Mouse (Mus musculus) retina, postnatal 7 days (tissue): ENCODE results near the gene Iltifb.
"Not testable (repeated sequence)": the region's sequence is repeated elsewhere in the genome, so short reads cannot be mapped to it uniquely, and the experiment has no call there.

Experiments used
- DNase-seq: peaks from one replicate; pipeline ENCODE4 v3.0.0-alpha.2; 2012; ENCODE audit warnings: low read depth, low spot score

The Iltifb gene

DNA sequence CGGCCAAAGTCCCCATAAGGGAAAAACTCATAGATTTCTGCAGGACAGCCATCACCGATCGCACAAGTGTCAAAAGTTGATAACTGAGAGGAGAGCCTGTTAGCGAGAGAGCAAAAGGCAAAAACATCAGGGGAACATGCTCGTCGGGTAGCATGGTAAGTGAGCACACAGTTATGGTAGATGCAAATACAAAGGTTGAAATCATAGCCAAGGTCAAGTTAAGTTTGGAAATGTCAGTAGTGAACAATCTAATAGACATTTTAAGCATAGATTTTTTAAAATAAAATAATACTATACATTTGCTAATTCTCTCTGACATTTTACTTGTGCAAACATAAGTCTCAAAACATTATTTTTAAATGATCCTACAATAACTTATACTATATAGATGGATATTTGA, at the start of gene Iltifb:
Gene Iltifb, minus strand, starts transcription at position 101 of the 400 bp plus-strand sequence.
- no peak for DNase-seq

DNA sequence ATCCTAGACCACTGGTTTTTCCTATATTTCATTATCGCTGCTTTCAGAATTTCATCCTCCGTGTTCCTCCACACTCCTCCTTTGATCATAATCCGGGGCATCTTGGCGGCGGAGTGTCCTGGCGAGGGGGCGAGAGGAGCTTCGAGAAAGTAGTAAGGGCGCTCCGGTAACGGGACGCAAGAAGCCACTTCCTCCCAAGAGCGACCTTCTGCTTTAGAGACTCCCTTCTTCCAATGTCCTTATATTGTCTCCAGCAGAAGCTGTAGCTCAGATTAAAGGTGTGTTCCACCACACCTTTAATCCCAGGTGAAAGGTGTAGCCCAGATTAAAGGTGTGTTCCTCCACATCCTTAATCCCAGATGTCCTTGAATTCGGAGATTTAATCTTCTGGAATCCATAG, 48.3 kb upstream of the Iltifb start, which contains the start of gene Gm9046:
Gene Gm9046, minus strand, starts transcription at position 101 of the 400 bp plus-strand sequence.
- DNase-seq, result not testable (repeated sequence)

DNA sequence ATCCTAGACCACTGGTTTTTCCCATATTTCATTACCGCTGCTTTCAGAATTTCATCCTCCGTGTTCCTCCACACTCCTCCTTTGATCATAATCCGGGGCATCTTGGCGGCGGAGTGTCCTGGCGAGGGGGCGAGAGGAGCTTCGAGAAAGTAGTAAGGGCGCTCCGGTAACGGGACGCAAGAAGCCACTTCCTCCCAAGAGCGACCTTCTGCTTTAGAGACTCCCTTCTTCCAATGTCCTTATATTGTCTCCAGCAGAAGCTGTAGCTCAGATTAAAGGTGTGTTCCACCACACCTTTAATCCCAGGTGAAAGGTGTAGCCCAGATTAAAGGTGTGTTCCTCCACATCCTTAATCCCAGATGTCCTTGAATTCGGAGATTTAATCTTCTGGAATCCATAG, 42.9 kb upstream of the Iltifb start, which contains the start of gene Gm9045:
Gene Gm9045, minus strand, starts transcription at position 101 of the 400 bp plus-strand sequence.
- not testable (repeated sequence) for DNase-seq

DNA sequence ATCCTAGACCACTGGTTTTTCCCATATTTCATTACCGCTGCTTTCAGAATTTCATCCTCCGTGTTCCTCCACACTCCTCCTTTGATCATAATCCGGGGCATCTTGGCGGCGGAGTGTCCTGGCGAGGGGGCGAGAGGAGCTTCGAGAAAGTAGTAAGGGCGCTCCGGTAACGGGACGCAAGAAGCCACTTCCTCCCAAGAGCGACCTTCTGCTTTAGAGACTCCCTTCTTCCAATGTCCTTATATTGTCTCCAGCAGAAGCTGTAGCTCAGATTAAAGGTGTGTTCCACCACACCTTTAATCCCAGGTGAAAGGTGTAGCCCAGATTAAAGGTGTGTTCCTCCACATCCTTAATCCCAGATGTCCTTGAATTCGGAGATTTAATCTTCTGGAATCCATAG, 37.5 kb upstream of the Iltifb start, which contains the start of gene Gm9044:
Gene Gm9044, minus strand, starts transcription at position 101 of the 400 bp plus-strand sequence.
- DNase-seq, result not testable (repeated sequence)

DNA sequence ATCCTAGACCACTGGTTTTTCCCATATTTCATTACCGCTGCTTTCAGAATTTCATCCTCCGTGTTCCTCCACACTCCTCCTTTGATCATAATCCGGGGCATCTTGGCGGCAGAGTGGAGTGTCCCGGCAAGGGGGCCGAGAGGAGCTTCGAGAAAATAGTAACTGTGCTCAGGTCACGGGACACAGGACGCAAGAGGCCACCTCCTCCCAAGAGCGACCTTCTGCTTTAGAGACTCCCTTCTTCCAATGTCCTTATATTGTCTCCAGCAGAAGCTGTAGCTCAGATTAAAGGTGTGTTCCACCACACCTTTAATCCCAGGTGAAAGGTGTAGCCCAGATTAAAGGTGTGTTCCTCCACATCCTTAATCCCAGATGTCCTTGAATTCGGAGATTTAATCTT, 32.0 kb upstream of the Iltifb start, which contains the start of gene Gm9040:
Gene Gm9040, minus strand, starts transcription at position 101 of the 400 bp plus-strand sequence.
- DNase-seq, result not testable (repeated sequence)

DNA sequence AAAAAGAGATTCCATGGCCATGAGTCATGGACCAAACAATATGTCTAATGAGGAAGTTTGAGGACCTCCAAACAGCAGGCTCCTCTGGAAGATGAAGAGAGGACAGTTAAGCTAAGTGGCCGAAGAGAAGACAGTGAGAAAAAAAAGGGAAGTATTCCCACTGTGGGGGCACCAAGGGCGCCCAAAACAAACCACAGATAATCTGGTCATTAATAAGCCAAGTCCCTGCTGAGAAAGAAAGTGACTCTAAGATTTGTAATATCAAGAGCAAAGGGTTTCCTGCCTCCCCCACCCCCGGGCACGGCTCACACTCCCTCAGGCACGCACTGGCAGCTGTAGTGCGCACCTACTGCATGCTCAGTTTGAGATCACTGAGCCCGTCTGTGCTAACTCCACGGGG, 24.2 kb upstream of the Iltifb start:
- DNase-seq, result no peak

DNA sequence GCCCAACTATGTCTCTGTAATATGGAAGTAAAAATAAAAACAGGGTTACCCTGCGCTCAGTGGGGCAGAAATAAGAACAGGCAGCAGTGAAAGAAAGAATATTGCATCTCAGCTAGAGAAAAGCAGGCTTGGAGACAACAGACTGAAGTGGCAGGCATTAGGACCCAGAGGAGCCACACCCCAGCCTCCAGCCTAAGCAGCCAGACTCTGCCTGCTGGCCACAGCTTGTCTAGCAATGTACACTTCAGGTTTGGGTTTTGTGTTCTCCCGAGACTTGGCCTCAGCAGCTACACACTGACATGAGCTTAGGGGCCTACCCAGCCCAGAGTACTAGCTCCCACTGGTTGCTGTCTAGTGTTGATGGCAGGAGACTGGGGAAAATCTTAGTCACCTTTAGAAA, 7.3 kb upstream of the Iltifb start:
- not testable (repeated sequence) for DNase-seq

DNA sequence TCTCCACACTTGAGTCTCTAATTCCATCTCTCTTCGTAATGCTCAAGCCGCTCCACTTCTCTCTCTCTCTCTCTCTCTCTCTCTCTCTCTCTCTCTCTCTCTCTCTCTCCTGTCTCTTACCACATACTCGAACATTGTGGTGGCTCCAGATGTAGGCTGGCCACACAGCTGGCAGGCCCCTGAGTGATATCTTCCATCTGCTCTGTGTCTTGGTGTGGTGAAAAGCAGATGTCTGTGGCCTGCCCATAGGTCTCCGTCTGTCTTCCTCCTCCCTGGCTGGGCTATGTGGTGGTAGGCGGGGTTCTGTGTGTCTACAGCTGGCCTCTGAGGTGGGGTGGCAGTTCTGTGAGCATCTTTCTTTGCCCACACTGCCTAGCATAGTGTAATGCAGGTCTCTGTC, 11.8 kb downstream of the Iltifb start:
- DNase-seq, result not testable (repeated sequence)

DNA sequence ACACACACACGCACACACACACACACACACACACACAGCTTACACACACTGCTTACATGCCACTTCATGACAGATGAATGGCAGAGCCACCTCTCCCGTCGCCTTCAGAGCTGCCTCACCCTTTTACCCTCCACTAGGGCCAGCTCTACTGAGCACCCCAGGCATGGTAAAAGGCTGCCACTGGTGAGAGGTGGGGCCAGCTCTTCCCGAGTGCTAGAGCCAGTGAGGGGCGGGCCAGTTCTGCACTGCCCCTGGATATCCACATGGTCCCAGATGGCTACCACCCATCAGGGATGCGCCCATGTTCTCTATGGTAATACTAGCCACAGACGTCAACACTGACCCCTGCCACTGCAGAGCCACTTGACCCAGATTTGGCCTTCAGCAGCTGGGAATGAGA, 12.3 kb downstream of the Iltifb start:
- not testable (repeated sequence) for DNase-seq

DNA sequence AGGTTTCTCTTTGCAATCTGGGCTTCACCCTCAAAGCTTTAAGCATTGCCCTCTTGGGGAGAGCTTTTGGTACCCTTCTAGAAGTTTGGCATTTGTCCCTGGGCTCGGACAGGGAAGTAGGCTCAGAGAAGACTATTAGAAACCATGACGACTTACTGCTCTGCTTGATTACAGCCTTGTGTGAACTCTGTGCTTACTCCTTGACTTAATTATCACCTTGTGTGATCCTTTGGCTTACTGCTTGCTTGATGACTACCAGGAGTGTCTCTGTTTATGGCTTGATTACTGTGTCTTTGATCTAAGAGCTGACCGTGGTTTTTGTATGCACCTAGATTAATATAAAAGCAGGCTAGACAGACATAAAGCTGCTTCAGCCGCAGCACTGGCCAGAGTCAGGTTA, 16.8 kb downstream of the Iltifb start:
- DNase-seq, result not testable (repeated sequence)

DNA sequence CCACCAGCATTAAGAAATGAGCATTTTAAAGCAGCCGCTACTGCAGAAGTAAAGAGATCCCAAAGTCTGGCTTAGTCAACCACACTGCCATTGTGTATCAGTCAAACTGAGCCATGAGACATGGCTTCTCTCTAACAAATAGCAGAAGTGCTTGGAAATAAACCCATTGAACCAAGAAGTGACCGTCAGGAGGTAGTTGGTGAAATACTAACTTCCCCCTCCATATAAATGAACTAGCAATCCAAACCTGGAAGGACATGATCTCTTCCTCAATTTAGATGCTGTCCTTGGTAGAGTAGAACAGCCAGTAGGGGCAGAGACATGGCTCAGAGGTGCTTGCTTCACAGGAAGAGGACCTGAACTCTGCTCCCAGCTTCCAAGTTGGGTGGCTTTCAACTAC, 23.4 kb downstream of the Iltifb start:
- not testable (repeated sequence) for DNase-seq

DNA sequence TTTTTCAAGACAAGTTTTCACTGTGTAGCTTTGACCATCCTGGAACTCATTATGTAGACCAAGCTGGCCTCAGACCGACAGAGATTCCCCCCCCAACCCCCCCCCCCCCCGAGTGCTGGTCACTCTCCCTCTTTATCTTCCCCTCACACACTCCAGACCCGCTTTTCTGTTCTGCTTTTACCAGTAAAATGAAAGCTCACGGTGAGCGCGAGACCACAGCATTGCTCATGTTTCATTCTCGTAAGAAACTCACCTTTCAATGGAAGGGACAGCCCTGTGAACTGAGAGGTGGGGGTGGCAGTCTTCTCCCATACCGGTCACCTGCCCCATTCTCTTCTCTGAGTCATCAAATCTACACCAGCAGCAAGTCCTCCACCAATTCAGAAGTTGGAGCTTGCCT, 26.0 kb downstream of the Iltifb start:
- not testable (repeated sequence) for DNase-seq

DNA sequence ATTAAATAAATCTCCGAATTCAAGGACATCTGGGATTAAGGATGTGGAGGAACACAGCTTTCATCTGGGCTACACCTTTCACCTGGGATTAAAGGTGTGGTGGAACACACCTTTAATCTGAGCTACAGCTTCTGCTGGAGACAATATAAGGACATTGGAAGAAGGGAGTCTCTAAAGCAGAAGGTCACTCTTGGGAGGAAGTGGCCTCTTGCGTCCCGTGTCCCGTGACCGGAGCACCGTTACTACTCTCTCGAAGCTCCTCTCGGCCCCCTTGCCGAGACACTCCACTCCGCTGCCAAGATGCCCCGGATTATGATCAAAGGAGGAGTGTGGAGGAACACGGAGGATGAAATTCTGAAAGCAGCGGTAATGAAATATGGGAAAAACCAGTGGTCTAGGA, 36.5 kb downstream of the Iltifb start, which contains the start of gene Gm32802:
Gene Gm32802, plus strand, starts transcription at position 301 of the 400 bp plus-strand sequence.
- not testable (repeated sequence) for DNase-seq

DNA sequence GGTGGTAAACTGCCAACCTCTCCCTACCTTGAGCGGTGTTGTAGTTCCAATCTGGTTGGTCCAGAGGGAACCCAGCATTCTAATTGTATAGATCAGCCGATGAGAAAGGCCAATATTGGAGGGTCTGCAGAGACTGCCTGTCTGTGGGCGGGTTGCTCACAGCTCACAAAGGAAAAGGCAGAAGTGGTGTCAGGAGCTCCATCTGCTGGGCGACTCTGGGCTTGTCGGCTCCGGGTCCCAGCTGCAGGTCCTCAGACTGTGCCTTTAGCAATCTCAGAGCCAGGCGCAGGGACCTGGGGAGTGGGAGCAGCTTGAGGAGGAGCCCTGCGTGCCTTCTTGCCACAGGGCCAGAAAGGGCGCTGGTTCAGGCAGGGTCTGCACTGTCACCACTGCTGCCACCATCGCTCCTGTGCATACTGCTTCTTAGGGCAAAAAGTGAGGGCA, 44.0 kb downstream of the Iltifb start:
- no peak for DNase-seq

DNA sequence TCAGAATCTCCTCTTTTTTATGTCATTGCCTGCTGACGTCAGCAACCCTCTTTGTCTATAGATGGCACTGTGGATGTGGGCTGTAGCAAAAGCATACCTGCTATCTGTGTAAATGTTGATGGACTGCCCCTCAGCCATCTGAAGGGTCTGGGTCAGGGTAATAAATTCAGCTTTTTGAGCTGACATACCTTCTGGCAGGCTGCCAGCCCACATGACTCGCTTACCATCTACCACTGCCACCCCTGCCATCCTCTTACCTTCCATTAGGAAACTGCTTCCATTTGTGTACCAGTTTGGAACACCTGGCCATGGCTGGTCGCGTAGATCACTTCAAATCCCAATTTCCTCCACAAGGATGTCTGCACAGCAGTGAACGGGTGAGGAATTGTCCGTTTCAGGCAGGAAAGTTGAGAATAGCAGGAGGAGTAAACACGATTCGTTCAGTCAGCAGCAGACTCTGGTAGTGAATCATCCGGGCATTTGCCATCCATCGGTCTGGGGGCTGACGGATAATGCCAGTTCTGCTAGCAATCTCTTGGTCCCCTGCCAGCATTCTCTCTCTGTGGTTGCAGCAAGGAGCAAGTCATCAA, 45.7 kb downstream of the Iltifb start:
- DNase-seq, result not testable (repeated sequence)

DNA sequence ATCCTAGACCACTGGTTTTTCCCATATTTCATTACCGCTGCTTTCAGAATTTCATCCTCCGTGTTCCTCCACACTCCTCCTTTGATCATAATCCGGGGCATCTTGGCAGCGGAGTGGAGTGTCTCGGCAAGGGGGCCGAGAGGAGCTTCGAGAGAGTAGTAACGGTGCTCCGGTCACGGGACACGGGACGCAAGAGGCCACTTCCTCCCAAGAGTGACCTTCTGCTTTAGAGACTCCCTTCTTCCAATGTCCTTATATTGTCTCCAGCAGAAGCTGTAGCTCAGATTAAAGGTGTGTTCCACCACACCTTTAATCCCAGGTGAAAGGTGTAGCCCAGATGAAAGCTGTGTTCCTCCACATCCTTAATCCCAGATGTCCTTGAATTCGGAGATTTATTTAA, 54.2 kb downstream of the Iltifb start, which contains the start of gene Gm32717:
Gene Gm32717, minus strand, starts transcription at position 101 of the 400 bp plus-strand sequence.
- not testable (repeated sequence) for DNase-seq
